Mouse (Mus musculus) C2C12 (cell line): ENCODE measurements around the gene Pced1b.

Source experiments
- CTCF ChIP-seq: IDR thresholded peaks from one replicate; pipeline ENCODE4 v1.5.1; 2011; ENCODE audit not compliant: control insufficient read depth, insufficient read depth, insufficient read length
- MYOD1 ChIP-seq: IDR thresholded peaks from one replicate; pipeline ENCODE4 v1.6.1; 2011; ENCODE audit warnings: low read depth; ENCODE audit not compliant: control insufficient read depth, insufficient read length
- MYOG ChIP-seq: IDR thresholded peaks from one replicate; pipeline ENCODE4 v1.6.1; 2011; ENCODE audit not compliant: control insufficient read depth, insufficient read length; ENCODE audit errors: extremely low read depth

GRCm38 (mm10) chr15:97318365-97319001 is 71.6 kb downstream of the Pced1b start:
- TF ChIP-seq CTCF (no peak), MYOD1 (no peak), MYOG (no peak)
